Mouse (Mus musculus) bone marrow, adult 2 months (tissue): ENCODE data around the gene Gal.

Experiments used
- CTCF ChIP-seq: fragments of 200-500 bp; IDR thresholded peaks from 2 replicates; pipeline ENCODE4 v1.5.1; 2011; ENCODE audit warnings: low read length, control low read depth; ENCODE audit not compliant: control insufficient read depth, insufficient read depth
- POLR2A ChIP-seq: fragments of 200-500 bp; IDR thresholded peaks from 2 replicates; pipeline ENCODE4 v1.6.1; 2011; ENCODE audit warnings: low read depth, mild to moderate bottlenecking, control low read depth, low read length, borderline replicate concordance; ENCODE audit not compliant: control insufficient read depth

GRCm38 (mm10) chr19:3405531-3406281 lies 8.6 kb downstream of the Gal start:
- TF ChIP-seq CTCF (no peak), POLR2A (no peak)
